Mouse (Mus musculus): ENCODE results near the gene Rfx8. TPM values are rescaled to one million over a fixed set of nuclear protein-coding genes. Genes with fewer than 3 reads are reported as not detected.

The Rfx8 gene
- total and polyA plus RNA-seq, 3 experiments, result not detected

- Histone ChIP-seq H3K4me3 (replicated peaks in 1 of 3; ENCODE audit: low read depth in 2 of 3, low read length in 2 of 3, poor library complexity in 1 of 3) (no peak overlapping the region), H3K9ac (ENCODE audit: insufficient read depth, low read depth) (no peak overlapping the region), H3K36me3 (replicated peaks in 1 of 2; ENCODE audit: control insufficient read depth in 1 of 2, insufficient read depth in 1 of 2, low read length in 1 of 2) (no peaks in the 10 kb centered on the region), H3K9me3 (replicated peaks; ENCODE audit: low read length) (no peaks in the 10 kb centered on the region), H3K4me1 (ENCODE audit: control insufficient read depth in 1 of 2, insufficient read depth in 2 of 2) (peaks cover 0 to 11% of the 10 kb centered on the region in 2 experiments; a peak in 2 of 4 replicates), H3K27ac (ENCODE audit: insufficient read depth, low read depth) (no peak overlapping the region), H3K4me2 (ENCODE audit: insufficient read depth, low read depth, poor library complexity, severe bottlenecking) (no peak overlapping the region), H3K79me2 (replicated peaks; ENCODE audit: control insufficient read depth, extremely low read depth, insufficient read depth, poor library complexity, severe bottlenecking) (no peaks in the 10 kb centered on the region), H3K27me3 (replicated peaks) (no peaks in the 10 kb centered on the region)
- DNase-seq (ENCODE audit: extremely low read depth), result no peak
- TF ChIP-seq JUN (IDR thresholded peaks at IDR 0.05; ENCODE audit: insufficient read depth, low read depth, low read length) (no peak), ZMIZ1 (IDR thresholded peaks at IDR 0.05; ENCODE audit: low read depth, low read length) (no peak), JUND (conservative IDR thresholded peaks at IDR 0.05; ENCODE audit: low read depth, low read length) (no peak), SIN3A (IDR thresholded peaks at IDR 0.05; ENCODE audit: low read length) (no peak), NRF1 (IDR thresholded peaks at IDR 0.05; ENCODE audit: low read depth, low read length) (no peak), ZKSCAN1 (IDR thresholded peaks at IDR 0.05; ENCODE audit: borderline replicate concordance, low read depth, low read length) (no peak), GABPA (IDR thresholded peaks at IDR 0.05; ENCODE audit: insufficient replicate concordance, low read depth, low read length) (no peak), TBP (conservative IDR thresholded peaks at IDR 0.05; ENCODE audit: low read depth, low read length) (no peak), POLR2AphosphoS2 (IDR thresholded peaks at IDR 0.05; ENCODE audit: low read depth, low read length) (no peak), MAZ (IDR thresholded peaks at IDR 0.05; ENCODE audit: low read depth, low read length) (no peak), POLR2A (IDR thresholded peaks at IDR 0.05; ENCODE audit: low read depth, low read length) (no peak), UBTF (IDR thresholded peaks at IDR 0.05; ENCODE audit: low read depth, low read length) (no peak)
- dilution Hi-C loops (cut with MboI; ENCODE audit: extremely low pct_ligation_motif_present, extremely low pct_unique_long_range_greater_than_20kb, low sequenced_read_pairs) (no loop called here), in situ Hi-C loops (cut with MboI; ENCODE audit: low pct_ligation_motif_present, low pct_unique_long_range_greater_than_20kb, low sequenced_read_pairs) (no loop called here)
These were observed 10.7 kb upstream of the Rfx8 start for GRCm38 (mm10) chr1:39731543-39731942.

GRCm38 (mm10) chr1:39730868-39731267 lies 10.1 kb upstream of the Rfx8 start:
- H3K9me3 ChIP-seq (replicated peaks; ENCODE audit: low read length), result no peaks in the 10 kb centered on the region
- dilution Hi-C loops (cut with MboI; ENCODE audit: extremely low pct_ligation_motif_present, extremely low pct_unique_long_range_greater_than_20kb, low sequenced_read_pairs), result no loop called here
- no peak overlapping the region for H3K4me2 ChIP-seq (ENCODE audit: insufficient read depth, low read depth, poor library complexity, severe bottlenecking)
- in situ Hi-C loops (cut with MboI; ENCODE audit: low pct_ligation_motif_present, low pct_unique_long_range_greater_than_20kb, low sequenced_read_pairs), result no loop called here
- H3K27me3 ChIP-seq (replicated peaks), result no peaks in the 10 kb centered on the region
- H3K4me1 ChIP-seq (ENCODE audit: control insufficient read depth in 1 of 2, insufficient read depth in 2 of 2), result peaks cover 0 to 6% of the 10 kb centered on the region in 2 experiments; a peak in 1 of 4 replicates
- H3K36me3 ChIP-seq (replicated peaks in 1 of 2; ENCODE audit: control insufficient read depth in 1 of 2, insufficient read depth in 1 of 2, low read length in 1 of 2), result no peaks in the 10 kb centered on the region
- H3K4me3 ChIP-seq (replicated peaks in 1 of 3; ENCODE audit: low read depth in 2 of 3, low read length in 2 of 3, poor library complexity in 1 of 3), result no peak overlapping the region
- H3K9ac ChIP-seq (ENCODE audit: insufficient read depth, low read depth), result no peak overlapping the region
- TF ChIP-seq JUN (IDR thresholded peaks at IDR 0.05; ENCODE audit: insufficient read depth, low read depth, low read length), result no peak
- no peak for TF ChIP-seq KAT2A (IDR thresholded peaks at IDR 0.05; ENCODE audit: insufficient replicate concordance, low read length)
- no peak for TF ChIP-seq POLR2A (IDR thresholded peaks at IDR 0.05; ENCODE audit: low read depth, low read length)
- no peak for TF ChIP-seq MAFK (IDR thresholded peaks at IDR 0.05; ENCODE audit: insufficient replicate concordance, low read length)
- no peak for TF ChIP-seq MEF2A (IDR thresholded peaks at IDR 0.05; ENCODE audit: borderline replicate concordance, low read depth, low read length)
- no peak for TF ChIP-seq ZNF384 (IDR thresholded peaks at IDR 0.05; ENCODE audit: low read depth, low read length)
- TF ChIP-seq BHLHE40 (IDR thresholded peaks at IDR 0.05; ENCODE audit: low read depth, low read length), result no peak
- no peak for TF ChIP-seq USF2 (conservative IDR thresholded peaks at IDR 0.05; ENCODE audit: low read depth, low read length)
- TF ChIP-seq GABPA (IDR thresholded peaks at IDR 0.05; ENCODE audit: insufficient replicate concordance, low read depth, low read length), result no peak
- TF ChIP-seq NELFE (IDR thresholded peaks at IDR 0.05; ENCODE audit: low read depth, low read length), result no peak
- no peak for TF ChIP-seq JUND (conservative IDR thresholded peaks at IDR 0.05; ENCODE audit: low read depth, low read length)
- TF ChIP-seq TCF12 (IDR thresholded peaks at IDR 0.05; ENCODE audit: low read depth, low read length), result no peak
- TF ChIP-seq RAD21 (IDR thresholded peaks at IDR 0.05; ENCODE audit: low read depth, low read length), result no peak
- no peak for DNase-seq (ENCODE audit: extremely low read depth)
- no peaks in the 10 kb centered on the region for H3K79me2 ChIP-seq (replicated peaks; ENCODE audit: control insufficient read depth, extremely low read depth, insufficient read depth, poor library complexity, severe bottlenecking)
- no peak overlapping the region for H3K27ac ChIP-seq (ENCODE audit: insufficient read depth, low read depth)
